Mouse (Mus musculus): ENCODE data around the gene Wwox.

DNA sequence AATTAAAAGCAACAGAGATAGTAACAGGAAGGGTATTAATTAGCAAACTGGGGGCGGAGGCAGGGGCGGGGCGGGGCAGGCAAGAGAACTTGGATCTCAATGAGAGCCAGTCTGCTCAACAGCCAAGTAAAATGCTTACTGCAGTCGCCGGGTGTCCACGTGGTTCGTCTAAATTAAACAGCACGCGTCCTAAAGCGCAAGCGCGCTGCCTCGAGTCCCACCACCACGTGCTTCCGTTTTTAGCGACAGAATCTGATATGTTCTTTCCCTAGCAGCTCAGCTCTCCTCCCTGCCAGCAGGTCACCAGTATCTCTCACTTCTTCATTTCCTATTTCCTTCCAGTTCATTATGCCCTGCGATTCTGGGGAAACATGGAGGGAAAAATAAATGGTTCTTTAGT, 693.7 kb downstream of the Wwox start:
- TF ChIP-seq EP300 (IDR thresholded peaks at IDR 0.05) (no peak), CTCF (IDR thresholded peaks at IDR 0.05) (no peak)

Measured in lung, postnatal 0 days (tissue).